Mouse (Mus musculus): ENCODE measurements around the gene Rhou.

Gene Rhou

DNA sequence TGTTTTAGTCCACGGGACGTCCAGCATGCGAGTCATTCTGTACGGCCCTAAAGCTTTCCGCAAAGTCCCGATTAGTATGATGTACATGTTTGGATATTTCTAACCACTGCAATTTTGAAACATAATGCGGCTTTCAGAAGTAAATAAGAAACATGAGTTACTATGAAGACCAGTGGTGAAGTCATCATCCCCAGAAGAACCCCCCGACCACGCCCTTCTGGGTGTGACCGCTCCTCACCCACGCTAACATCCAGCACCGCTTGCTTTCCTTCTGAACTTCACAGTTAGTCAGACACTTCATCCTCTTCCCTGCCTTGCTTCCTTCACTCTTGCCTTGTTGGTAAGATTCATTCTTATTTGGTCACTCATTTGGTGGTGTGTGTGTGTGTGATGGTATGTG is 4.2 kb upstream of the Rhou start:
- peak; percentile 76 for DNase-seq (ENCODE audit: low read depth)

DNA sequence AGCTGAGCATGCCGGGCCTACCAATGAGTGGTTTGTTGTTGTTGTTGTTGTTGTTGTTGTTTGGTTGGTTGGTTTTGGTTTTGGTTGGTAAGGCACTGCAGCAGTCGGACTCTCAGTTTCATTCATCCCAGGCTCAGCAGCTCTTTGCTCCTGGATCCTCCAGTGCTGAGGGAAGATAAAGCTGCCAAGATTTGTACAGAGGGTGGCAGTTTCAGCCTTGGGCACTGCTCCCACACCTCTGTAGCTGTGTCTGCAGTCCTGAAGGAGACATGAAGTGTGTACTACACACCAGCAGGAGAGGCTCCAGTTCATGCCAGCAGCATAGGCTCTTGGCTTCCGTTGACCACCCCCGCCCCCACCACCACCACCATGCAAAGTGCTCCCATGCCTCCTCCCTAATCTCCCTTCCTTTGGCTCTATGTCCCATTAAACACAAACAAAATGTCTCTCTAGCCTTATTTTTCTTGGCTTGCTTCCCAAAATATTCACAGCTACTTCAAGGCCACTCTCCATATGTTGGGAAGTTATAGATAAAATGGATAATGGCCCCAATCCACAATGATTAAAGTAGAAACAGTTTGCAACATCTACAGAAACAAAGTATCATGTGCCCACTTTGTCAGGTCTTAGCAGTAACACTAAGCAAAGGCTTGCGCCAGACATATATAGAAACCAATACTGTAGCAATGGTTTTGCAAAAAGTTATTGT is 2.2 kb upstream of the Rhou start:
- peak; percentile 42 for DNase-seq (ENCODE audit: low read depth)

DNA sequence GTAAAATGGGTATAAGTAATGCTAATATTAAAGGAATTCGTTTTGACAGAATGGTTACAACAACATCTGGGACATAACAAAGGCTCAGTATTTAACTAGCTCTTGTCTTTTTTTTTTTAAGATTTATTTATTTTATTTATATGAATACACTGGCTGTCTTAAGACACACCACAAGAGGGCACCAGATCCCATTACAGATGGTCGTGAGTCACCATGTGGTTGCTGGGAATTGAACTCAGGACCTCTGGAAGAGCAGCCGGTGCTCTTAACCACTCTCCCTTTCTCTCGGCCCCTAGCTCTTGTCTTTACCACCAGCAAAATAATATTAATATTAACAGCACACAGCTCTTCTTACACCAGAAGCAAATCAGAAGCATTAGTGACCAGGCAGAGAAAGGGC is 1.1 kb upstream of the Rhou start:
- peak; percentile 65 for DNase-seq (ENCODE audit: low read depth)

DNA sequence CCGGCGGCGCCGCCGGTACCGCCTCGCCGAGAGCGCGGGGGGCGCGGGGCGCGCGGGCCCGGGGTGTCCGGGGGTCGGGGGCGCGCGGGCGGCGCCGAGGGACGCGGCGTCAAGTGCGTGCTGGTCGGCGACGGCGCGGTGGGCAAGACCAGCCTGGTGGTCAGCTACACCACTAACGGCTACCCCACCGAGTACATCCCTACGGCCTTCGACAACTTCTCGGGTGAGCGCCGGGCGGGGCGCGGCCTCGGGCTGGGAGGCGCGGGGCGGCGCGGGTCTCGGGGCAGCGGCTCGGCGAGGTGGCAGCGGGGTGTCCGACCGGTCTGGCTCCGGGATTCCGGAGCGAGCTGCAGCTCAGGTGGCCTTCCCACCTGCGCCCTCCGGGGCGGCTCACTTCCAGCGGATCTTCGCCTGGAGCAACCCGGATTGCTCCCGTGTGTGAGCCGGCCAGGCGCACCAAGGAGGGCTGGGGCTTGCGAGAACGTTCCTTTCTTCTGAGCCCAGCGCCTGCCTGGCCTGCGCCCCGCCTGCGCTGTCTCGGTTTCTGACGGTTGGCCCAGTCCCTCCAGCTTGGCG is 353 bp downstream of the Rhou start:
- peak; percentile 77 for DNase-seq (ENCODE audit: low read depth)

DNA sequence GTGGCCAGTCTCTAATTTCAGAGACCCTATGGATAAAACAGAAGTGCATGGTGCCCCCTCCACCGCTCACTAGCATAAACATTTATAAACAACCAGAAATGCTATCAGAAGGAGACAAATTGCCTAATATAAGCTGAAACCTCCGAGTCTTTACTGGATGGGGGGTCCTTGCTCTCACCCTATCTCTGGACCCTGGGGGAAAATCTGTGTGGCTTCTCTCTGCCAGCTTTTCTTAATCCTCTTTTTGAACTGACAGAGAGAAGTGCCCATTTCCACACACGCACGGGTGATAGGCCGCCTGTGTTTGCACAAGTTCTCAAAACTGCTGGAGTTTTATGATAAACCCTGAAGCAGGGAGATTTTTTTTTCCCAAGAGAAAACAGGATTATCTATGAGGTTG is 1.0 kb downstream of the Rhou start:
- no peak for DNase-seq (ENCODE audit: low read depth)

DNA sequence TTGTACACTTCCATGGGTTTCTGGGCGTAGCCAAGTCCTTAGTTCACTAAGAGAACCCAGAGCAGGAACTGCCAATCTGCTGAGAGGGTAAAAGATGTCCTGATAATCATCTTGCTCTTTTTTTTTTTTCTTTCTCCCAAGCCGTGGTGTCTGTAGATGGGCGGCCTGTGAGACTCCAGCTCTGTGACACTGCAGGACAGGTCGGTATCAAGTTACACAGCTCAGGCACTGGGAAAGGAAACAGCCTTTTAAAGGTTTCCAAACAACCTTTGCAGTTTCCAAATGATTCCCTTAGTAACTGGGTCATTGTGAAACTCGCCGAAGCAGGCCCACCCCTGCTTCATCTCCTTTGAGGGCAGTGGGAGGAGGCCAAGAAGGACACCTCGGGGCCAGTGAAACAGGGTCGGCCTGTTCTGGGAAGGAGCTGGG is 1.6 kb downstream of the Rhou start:
- peak; percentile 46 for DNase-seq (ENCODE audit: low read depth)

DNA sequence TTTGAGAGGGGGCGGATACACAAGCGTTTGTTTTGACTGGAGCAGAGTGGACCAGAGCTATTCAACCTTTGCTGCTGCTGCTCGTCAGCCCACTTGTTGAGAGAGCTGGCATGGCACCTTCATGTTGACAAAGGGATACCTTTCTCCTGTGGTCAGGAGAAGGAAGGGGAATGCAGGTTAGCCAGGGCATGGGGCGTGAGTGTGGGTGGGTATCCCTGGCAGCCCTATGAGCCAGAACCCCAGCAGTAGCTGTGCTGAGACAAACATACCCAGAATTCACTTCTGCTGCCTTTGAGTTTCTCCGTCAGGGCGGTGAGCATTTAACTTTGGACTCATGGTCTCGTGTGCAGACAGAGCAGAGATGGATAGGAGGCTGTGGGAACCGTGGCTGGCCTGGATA is 4.1 kb downstream of the Rhou start:
- no peak for DNase-seq (ENCODE audit: low read depth)

DNA sequence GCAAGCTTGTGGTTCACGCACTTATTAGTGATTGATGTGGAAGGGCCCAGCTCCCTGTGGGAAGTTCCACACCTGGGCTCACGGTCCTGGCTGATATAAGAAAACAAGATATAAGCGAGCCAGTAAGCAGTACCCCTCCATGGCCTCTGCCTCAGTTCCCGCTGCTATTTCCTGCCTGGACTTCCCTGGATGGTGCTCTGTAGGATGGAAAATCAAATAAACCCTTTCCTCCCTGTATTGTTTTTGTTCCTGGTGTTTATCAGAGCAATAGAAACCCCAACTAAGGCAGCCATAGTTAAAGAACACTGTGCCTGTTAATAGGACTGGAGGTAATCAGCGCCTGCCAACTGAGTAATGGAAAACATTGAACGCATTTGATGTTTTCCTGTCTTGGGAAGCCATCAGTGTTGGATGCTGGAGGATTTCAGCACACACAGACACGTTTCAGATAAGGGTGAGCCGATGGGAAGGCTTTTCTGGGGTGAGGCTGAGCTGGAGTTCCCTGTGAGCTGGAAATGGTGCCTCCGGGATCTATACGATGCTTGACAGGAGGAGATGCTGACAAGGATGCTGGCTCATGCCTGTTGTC is 5.8 kb downstream of the Rhou start:
- DNase-seq (ENCODE audit: low read depth), result no peak

DNA sequence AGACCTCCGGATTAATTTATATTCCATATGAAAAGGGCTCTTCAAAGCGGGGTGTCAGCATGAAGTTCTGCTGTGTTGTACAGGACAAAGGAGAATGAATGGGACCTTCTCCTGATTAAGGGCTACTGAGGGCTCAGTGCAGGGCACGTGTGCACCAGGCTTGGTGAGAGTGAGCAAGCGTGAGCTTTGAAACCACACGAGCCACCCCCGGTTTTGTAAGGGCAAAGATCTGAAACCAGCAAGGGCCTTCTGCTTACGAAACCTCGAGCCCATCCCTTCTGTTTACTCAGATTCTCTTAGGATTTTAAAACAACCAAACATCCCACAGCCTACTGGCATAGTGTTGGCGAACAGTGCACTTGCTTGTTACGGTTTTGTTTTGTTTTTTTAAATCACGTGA is 7.8 kb downstream of the Rhou start:
- no peak for DNase-seq (ENCODE audit: low read depth)

DNA sequence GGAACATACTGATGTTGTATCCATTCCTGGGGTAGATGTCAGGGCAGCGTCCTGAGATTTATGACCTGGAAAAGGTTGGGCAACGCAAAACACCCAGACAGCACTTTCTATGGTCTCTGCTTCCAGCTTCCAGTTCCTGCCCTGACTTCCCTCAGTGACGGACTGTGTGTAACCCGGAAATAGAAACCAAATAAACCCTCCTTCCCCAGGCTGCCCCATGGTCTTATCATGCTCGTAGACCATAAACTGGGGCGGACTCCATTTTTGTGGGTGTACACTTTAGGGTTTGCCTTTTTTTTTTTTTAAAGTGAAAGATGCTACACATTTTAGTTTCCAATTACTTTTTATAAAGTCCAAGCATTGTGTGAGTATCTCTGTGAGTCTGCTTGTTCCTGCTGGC is 11.9 kb downstream of the Rhou start:
- DNase-seq (ENCODE audit: low read depth), result no peak

DNA sequence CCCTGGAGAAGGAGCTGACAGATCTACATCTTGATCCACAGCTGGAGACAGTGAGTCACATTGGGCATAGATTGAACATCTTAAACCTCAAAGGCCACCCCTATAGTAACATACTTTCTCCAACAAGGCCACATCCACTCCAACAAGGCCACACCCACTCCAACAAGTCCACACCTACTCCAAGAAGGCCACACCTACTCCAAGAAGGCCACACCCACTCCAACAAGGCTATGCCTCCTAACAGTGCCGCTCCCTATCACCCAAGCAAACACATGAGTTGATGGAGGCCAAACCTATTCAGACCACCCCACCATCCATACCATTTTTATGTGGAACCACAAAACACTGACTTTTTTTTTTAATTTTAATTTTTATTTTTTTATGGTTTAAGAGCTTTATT is 13.1 kb downstream of the Rhou start:
- DNase-seq (ENCODE audit: low read depth), result no peak

DNA sequence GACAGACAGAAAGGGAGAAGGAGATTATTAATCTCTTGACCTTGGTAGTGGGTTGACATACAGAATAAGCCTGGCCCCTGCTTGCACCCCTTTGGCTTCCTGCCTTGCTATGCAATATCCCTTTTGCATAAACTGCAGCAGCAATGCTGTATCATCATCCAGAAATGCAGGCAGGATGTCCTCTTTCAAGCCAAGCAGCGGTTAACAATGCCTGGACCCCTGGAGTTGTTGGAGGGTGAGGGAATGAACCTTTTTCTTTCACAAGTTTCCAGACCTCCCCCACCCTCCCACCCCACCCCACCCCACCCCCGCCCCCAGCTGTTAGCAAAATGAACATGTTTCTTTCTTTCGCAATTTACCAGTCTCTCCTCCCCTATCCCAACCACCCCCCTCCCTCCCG is 15.0 kb downstream of the Rhou start:
- peak; percentile 69 for DNase-seq (ENCODE audit: low read depth)

DNA sequence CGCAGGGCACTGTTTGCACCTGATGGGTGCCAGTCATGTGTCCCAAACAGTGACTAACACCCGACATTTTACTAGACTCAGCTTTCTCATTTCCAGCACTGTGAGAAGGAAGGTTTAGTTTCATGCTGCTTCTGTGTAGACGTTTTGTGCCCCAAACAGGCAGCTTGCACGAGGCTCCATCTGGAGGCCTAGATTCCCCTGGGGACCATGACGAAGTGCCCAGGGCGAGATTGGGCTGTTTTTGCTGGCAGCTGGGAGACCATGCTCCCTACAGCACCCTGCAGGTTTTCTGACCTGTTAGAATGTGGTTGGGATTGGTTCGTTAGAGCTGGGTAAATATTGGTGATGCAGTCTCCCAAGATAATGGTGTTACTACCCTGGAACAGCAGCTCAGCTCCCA is 17.0 kb downstream of the Rhou start:
- DNase-seq (ENCODE audit: low read depth), result peak; percentile 29

DNA sequence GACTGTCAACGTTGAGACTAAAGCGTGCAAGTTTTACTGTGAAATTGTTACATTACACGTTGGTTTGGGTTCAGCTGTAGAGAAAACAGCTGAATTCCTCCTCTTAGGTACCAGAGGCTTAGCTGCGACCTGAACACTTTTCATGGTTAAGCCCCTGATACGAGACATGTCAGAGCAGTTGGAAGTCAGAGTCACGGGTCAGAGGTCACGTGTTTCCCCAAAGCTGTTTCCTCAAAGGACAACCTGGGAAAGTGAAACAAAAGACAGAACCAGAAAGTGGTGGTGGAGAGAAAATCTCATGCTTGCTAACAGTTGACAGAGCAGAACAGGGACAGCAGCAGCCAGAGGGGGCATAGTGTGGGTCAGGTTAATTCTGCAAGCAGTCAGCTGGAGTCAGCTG is 17.7 kb downstream of the Rhou start:
- DNase-seq (ENCODE audit: low read depth), result no peak

DNA sequence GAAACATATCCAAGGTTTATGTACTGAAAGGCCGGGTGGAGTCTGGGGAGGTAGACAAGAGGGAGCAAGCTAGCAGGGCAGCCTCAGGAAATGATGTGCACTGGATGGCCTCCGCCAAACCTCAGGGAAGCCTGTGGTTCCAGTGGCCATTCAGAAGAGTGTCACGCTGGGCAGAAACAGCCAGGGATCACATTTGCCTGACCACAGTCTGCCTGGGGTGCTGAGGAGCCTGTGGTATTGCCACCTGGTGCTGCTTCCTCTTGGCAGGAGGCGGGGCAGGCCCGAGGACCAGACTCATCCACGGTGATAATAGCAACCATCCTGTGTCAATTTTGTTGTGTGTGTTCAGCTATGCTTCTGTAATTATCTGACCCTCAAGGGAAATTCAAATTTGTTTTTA is 18.9 kb downstream of the Rhou start:
- no peak for DNase-seq (ENCODE audit: low read depth)

DNA sequence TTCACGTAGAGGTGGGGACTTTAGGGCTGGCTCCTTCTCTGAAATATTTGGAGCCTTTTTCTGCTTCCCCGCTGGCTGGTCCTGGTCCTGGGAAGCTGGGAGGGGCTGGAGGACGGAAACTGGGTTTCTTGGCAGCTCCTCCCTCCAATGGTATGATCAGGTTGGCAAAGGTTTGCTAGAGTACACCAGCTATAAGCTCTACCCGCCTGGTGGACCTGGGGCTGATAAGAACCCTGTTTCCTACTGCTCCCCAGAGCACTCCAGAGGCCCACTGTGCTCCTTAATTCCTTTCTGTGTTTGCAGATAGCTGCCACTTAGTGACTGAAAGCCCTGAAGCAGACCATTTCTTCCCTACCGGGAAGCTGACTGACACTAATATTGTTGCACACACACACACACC is 21.9 kb downstream of the Rhou start:
- no peak for DNase-seq (ENCODE audit: low read depth)

DNA sequence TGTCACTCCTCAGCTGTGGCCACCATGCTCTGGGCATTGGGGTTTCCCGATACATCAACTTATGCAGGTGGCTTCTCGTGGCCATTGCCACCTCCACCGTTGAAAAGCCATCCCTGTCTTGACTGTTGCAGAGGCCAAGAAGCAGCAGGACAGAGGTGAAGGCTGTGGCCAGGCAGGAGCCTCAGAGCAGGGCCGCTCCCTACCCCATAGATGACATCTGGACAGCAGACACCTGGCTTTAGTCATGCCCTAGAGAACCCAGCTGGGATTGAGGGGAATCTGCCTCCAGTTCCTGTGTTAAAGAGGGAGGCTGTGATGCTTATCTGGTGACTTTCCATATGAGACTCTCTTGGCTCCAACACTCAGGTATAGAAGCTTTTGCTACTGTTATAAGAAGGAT is 24.7 kb downstream of the Rhou start:
- DNase-seq (ENCODE audit: low read depth), result no peak

DNA sequence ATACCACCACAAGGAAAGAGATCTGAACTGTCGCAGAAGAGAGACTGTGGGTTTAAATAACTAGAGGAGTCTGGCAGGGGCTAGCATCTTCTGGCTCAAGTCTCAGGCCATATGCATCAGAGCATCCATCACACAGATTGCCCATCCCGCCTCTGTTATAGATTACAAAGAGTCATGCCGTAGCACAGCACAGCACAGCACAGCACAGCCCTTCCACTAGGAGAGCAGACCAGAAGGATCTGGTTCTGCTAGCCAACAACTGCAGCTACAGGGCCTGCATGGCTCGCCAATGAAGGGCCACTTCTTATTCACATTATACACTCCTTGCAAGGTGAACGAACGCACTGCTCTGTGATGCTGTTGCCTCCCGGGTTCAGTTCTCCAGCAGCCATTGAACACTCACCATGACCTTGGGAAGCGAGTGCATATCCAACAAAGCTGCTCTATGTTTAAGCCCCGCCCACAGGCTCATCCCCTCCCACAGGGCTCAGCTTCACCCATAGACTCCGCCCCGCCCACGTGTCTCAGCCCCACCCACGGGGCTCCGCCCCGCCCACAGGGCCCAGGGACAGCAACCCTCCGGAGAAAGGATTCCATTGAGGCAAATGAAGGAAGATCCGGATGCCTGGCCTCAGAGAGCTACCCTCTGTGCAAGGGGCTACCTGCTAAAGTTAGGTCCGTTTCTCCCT is 28.5 kb downstream of the Rhou start:
- DNase-seq (ENCODE audit: low read depth), result peak; percentile 36

DNA sequence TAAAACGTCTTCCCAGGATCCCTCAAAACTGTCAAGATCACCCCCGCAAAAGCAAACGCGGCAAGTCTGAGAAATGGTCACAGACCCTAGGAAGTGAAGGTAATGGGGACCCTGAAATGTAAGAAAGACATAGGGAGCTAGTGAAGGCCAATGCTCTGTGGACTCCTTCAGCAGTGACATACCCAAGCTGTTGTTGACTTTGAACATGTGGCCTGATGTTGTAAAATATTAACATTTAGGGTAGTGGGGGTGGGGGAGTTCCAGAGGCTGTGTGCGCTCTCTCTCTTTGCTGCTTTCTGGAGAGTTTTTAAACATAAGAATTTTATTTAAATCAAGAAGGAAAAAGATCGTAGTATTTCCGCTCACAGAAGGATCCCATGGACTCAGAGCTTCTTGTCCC is 29.6 kb downstream of the Rhou start:
- no peak for DNase-seq (ENCODE audit: low read depth)

DNA sequence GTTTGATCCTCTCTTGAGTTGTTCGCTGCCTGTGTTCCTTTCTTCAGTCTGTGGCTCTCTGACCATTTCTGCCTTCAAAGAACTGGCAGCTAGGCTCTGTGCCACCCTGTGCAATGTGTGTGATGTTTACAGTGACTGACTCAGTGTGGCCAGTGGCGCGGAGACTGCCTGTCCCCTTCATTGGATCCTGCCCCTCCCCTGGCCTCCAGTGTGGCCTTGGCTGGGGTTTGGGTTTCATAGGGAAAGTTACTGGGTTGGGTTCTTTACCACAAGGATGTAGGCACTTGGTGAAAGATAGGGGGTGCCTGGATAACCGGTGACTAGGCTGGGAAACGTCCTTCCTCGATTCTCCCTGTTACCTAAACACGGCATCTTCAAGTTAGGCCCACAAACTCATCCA is 31.1 kb downstream of the Rhou start:
- DNase-seq (ENCODE audit: low read depth), result no peak

DNA sequence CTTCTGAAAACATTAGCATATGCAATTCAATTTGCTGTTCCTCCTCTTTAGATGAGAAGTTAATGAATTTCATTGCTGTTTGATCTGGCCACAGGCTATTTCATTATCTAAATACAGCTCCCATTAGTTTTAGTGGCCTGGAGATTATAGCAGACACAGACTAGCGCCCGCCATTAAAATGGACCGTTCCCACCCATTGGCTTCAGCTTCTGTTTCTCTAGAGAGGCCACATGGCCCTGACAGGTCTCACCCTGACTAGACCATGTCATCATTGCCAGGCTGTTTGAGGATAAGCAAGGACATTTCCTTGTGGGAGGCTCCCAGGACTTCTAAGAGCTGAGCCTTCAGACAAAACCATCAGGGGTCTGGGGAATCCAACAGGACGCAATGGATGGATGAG is 31.7 kb downstream of the Rhou start:
- no peak for DNase-seq (ENCODE audit: low read depth)

DNA sequence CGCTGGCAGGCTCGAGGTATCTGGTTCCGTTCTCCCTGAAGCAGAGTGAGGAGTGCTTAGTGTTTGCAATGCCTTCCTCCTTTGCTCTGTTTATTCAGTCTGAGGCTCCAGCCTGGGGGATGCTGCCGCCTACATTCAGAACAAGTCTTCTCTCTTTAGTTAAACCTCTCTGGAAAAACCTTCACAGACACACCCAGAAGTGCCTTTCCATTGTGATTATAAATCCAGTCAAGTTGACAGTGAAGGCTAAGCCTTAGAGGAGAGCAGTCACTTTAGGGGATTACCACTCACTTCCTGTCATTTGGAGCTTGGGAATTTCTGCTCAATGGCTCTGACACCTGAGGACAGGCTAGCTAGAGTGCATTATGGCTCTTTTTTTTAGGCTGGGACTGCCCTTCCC is 34.1 kb downstream of the Rhou start:
- no peak for DNase-seq (ENCODE audit: low read depth)

All from NIH3T3 (cell line).